Mouse (Mus musculus): ENCODE data around the gene Nelfb. TPM values are rescaled to one million over a fixed set of nuclear protein-coding genes. Genes with fewer than 3 reads are reported as not detected.

The Nelfb gene
- polyA plus RNA-seq, 1 experiment from 2014 or later: 124 TPM

- peak overlapping the region; percentile 95 for H3K4me2 ChIP-seq (replicated peaks)
- H3K36me3 ChIP-seq: peaks cover 8% of the 10 kb centered on the region
- H3K27ac ChIP-seq: peak overlapping the region; percentile 11; the same call in 1 of the 2 replicates
- no peaks in the 10 kb centered on the region for H3K9me3 ChIP-seq
- H3K9ac ChIP-seq: peak overlapping the region; percentile 58
- 2% methylated on average over 29 of the region's 29 CpGs for WGBS
- peaks cover 54% of the 10 kb centered on the region for H3K27me3 ChIP-seq
- peak overlapping the region; percentile 58 for H3K4me3 ChIP-seq
- H3K4me1 ChIP-seq: peaks cover 24% of the 10 kb centered on the region
- peak; percentile 80 for ATAC-seq (ENCODE audit: low FRiP score, low read depth)
Measured at GRCm38 (mm10) chr2:25240723-25241437, 29.6 kb upstream of the Nelfb start.

GRCm38 (mm10) chr2:25240310-25240709 lies 29.0 kb upstream of the Nelfb start:
- Histone ChIP-seq H3K36me3 (0 out of 2 replicates have a peak, but pooled peaks cover 2% of the 10 kb centered on the region), H3K4me2 (replicated peaks) (peak overlapping the region; percentile 95), H3K9ac (peak overlapping the region; percentile 58), H3K4me3 (peak overlapping the region; percentile 58), H3K4me1 (peaks cover 24% of the 10 kb centered on the region), H3K9me3 (no peaks in the 10 kb centered on the region), H3K27ac (peak overlapping the region; percentile 11; the same call in 1 of the 2 replicates), H3K27me3 (peaks cover 55% of the 10 kb centered on the region)
- 51% methylated on average over 8 of the region's 8 CpGs for WGBS
- peak; percentile 22 for ATAC-seq (ENCODE audit: low FRiP score, low read depth)

GRCm38 (mm10) chr2:25239766-25240165 lies 28.5 kb upstream of the Nelfb start:
- Histone ChIP-seq H3K4me3 (no peak overlapping the region), H3K9ac (no peak overlapping the region), H3K4me1 (peaks cover 24% of the 10 kb centered on the region), H3K36me3 (no peaks in the 10 kb centered on the region), H3K27me3 (peaks cover 55% of the 10 kb centered on the region), H3K27ac (no peak overlapping the region), H3K9me3 (no peaks in the 10 kb centered on the region), H3K4me2 (replicated peaks) (no peak overlapping the region)
- ATAC-seq (ENCODE audit: low FRiP score, low read depth): no peak
- WGBS: 86% methylated on average over 3 of the region's 3 CpGs

- Histone ChIP-seq H3K9ac (no peak overlapping the region), H3K4me1 (peaks cover 24% of the 10 kb centered on the region), H3K4me3 (no peak overlapping the region), H3K27me3 (peaks cover 51% of the 10 kb centered on the region), H3K36me3 (no peaks in the 10 kb centered on the region), H3K4me2 (replicated peaks) (no peak overlapping the region), H3K27ac (no peak overlapping the region), H3K9me3 (no peaks in the 10 kb centered on the region)
- no peak for ATAC-seq (ENCODE audit: low FRiP score, low read depth)
Measured at GRCm38 (mm10) chr2:25238106-25238505, 26.8 kb upstream of the Nelfb start.

DNA sequence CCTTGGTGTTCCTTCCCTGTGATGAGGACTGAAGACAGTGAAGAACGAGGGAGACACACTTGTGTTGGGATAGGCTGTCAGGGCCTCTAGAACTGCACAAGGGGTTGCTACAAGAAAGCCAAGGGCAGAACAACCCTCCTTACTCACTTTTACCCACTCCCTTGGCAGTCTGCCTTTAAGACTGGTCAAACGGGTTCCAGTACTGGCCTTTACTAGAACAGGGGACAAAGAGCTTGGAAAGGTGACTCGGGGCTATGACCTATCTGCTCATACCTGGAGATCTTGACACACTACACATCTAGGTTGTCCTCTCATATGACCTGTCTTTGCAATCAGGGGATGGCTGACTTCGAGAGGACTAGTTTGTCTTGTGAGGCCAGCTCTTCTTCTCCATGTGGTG lies 26.2 kb upstream of the Nelfb start:
- Histone ChIP-seq H3K4me3 (no peak overlapping the region), H3K27me3 (peaks cover 50% of the 10 kb centered on the region), H3K9ac (no peak overlapping the region), H3K27ac (no peak overlapping the region), H3K9me3 (no peaks in the 10 kb centered on the region), H3K4me1 (peaks cover 20% of the 10 kb centered on the region), H3K36me3 (no peaks in the 10 kb centered on the region), H3K4me2 (replicated peaks) (no peak overlapping the region)
- WGBS: 64% methylated on average over 4 of the region's 4 CpGs
- ATAC-seq (ENCODE audit: low FRiP score, low read depth): no peak

DNA sequence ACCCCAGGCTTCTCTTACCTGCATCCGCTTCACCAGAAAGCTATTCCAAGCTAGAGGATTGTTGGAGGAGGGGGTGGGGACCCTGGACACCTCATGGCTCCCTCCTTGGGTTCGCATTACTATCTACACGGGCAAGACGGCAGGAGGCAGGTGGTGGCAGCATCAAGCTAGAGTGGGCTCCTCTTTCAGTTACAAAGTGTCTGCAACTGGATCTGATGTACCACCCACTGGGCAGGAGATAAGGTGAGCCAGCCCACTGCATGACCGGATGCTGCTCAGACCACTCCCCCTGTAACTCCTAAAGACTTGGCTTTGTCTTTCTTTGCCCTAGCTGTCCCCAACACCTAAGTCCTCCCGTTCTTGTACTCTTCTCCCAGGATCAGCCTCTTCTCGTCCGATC lies 25.3 kb upstream of the Nelfb start, which contains the start of gene Rnf224:
Gene Rnf224, minus strand, starts transcription at position 174 of the 400 bp plus-strand sequence.
- Histone ChIP-seq H3K9me3 (no peaks in the 10 kb centered on the region), H3K4me2 (replicated peaks) (no peak within 1 kb of the TSS), H3K27me3 (peaks cover 49% of the 10 kb centered on the region), H3K9ac (no peak within 1 kb of the TSS), H3K4me3 (no peak within 1 kb of the TSS), H3K27ac (no peak within 1 kb of the TSS), H3K4me1 (peaks cover 12% of the 10 kb centered on the region), H3K36me3 (no peaks in the 10 kb centered on the region)
- 37% methylated on average over 8 of the region's 8 CpGs for WGBS
- no peak for ATAC-seq (ENCODE audit: low FRiP score, low read depth)

DNA sequence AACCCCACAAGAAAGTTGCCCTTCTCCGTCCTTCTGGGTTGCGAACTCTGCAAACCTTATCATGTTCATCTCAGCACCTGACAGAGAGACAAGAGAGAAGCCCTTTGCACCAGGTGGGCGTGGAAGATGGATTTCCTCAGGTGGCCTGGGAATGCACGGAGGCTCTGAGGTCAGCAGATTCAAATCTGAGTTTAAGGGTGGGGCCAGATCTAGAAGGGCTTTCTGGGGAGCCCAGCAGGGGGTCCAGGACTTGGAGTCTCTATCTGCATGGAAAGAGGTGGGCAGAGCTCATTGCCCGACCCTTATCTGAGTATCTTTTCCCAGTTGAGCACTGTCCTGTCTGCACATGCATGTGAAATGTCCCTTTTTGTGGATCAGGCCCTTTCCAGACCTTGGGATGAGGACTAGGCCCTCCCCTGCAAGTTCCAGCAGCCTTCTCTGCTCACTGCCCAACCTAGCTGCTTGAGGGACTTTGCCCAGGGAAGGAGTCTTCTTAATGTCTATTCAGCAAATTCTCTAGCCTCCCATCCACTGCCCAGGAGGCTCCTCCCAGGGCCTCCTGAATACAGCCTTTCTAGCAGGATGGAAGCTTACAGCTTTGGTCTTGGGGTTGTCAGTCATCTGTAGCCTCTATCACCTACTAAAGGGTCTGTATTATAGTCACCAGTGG lies 23.4 kb upstream of the Nelfb start:
- Histone ChIP-seq H3K9ac (no peak overlapping the region), H3K9me3 (no peaks in the 10 kb centered on the region), H3K36me3 (no peaks in the 10 kb centered on the region), H3K4me1 (no peaks in the 10 kb centered on the region), H3K4me3 (no peak overlapping the region), H3K27ac (no peak overlapping the region), H3K27me3 (peaks cover 51% of the 10 kb centered on the region), H3K4me2 (replicated peaks) (no peak overlapping the region)
- 70% methylated on average over 5 of the region's 5 CpGs for WGBS
- ATAC-seq (ENCODE audit: low FRiP score, low read depth): no peak

DNA sequence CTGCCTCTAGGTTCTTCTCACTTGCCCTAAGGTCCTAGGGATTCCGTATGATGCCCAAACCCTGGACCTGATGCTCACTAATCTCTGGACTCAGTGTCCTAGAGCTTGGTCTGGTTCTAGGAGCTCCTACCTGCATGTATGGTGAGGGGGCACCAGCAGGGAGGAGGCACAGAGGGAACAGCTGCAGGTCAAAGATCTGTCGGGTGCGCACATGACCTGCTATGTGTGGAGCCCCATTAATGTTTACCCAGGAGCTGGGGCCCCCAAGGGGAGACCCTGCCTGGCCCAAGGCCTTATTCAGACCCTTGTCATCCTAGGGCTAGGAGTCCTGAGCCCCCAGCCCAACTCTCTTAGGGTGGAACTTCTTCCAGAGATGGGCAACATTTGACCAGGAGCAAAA lies 22.8 kb upstream of the Nelfb start, which contains the start of gene Slc34a3:
Gene Slc34a3, minus strand, starts transcription at position 315 of the 400 bp plus-strand sequence.
- Histone ChIP-seq H3K4me1 (0 out of 2 replicates have a peak, but pooled peaks cover under 1% of the 10 kb centered on the region), H3K9me3 (no peaks in the 10 kb centered on the region), H3K4me3 (no peak within 1 kb of the TSS), H3K9ac (no peak within 1 kb of the TSS), H3K27me3 (peaks cover 47% of the 10 kb centered on the region), H3K36me3 (no peaks in the 10 kb centered on the region), H3K27ac (no peak within 1 kb of the TSS), H3K4me2 (replicated peaks) (no peak within 1 kb of the TSS)
- ATAC-seq (ENCODE audit: low FRiP score, low read depth): no peak
- WGBS: 84% methylated on average over 3 of the region's 3 CpGs

DNA sequence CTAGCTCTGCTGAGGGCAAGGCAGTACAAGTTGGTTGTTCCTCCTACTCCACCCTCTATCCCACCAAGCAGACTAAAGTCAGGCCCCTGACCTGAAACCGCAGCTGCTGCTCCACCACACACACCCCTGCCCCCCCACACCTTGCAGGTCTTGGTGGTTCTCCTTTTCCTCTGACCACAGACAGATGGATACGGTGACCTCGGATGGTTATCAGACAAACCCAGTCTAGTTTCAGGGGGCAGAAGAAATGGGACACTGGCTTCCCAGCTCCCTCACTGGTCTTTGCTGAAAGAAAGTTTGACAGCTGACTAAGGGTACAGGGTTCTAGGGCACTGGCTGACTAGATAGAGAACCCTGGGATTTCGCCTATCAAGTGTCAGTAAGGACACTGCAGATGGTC lies 22.1 kb upstream of the Nelfb start:
- Histone ChIP-seq H3K9me3 (no peaks in the 10 kb centered on the region), H3K9ac (no peak overlapping the region), H3K4me1 (peaks cover 4% of the 10 kb centered on the region; the same call in 1 of the 2 replicates), H3K27ac (no peak overlapping the region), H3K36me3 (no peaks in the 10 kb centered on the region), H3K4me2 (replicated peaks) (no peak overlapping the region), H3K27me3 (peaks cover 43% of the 10 kb centered on the region), H3K4me3 (no peak overlapping the region)
- ATAC-seq (ENCODE audit: low FRiP score, low read depth): no peak
- 75% methylated on average over 4 of the region's 4 CpGs for WGBS

GRCm38 (mm10) chr2:25231038-25231437 lies 19.7 kb upstream of the Nelfb start:
- H3K9me3 ChIP-seq: no peaks in the 10 kb centered on the region
- H3K4me1 ChIP-seq: peaks cover 4% of the 10 kb centered on the region; the same call in 1 of the 2 replicates
- ATAC-seq (ENCODE audit: low FRiP score, low read depth): no peak
- WGBS: 54% methylated on average over 12 of the region's 12 CpGs
- peak overlapping the region; percentile 25; the same call in 1 of the 2 replicates for H3K9ac ChIP-seq
- H3K4me3 ChIP-seq: no peak overlapping the region
- H3K4me2 ChIP-seq (replicated peaks): no peak overlapping the region
- peaks cover 35% of the 10 kb centered on the region for H3K27me3 ChIP-seq
- H3K27ac ChIP-seq: no peak overlapping the region
- H3K36me3 ChIP-seq: no peaks in the 10 kb centered on the region

- no peak overlapping the region for H3K4me2 ChIP-seq (replicated peaks)
- 86% methylated on average over 7 of the region's 7 CpGs for WGBS
- H3K9me3 ChIP-seq: no peaks in the 10 kb centered on the region
- H3K27me3 ChIP-seq: peaks cover 33% of the 10 kb centered on the region; the same call in 1 of the 2 replicates
- ATAC-seq (ENCODE audit: low FRiP score, low read depth): no peak
- no peak overlapping the region for H3K4me3 ChIP-seq
- H3K4me1 ChIP-seq: peaks cover 7% of the 10 kb centered on the region
- no peak overlapping the region for H3K27ac ChIP-seq
- no peak overlapping the region; the same call in 1 of the 2 replicates for H3K9ac ChIP-seq
- no peaks in the 10 kb centered on the region for H3K36me3 ChIP-seq
Measured at GRCm38 (mm10) chr2:25230581-25230980, 19.3 kb upstream of the Nelfb start.

- no peaks in the 10 kb centered on the region for H3K9me3 ChIP-seq
- H3K36me3 ChIP-seq: no peaks in the 10 kb centered on the region
- H3K27ac ChIP-seq: no peak overlapping the region
- no peak overlapping the region for H3K4me2 ChIP-seq (replicated peaks)
- H3K4me3 ChIP-seq: no peak overlapping the region
- ATAC-seq (ENCODE audit: low FRiP score, low read depth): no peak
- WGBS: 81% methylated on average over 5 of the region's 5 CpGs
- no peak overlapping the region for H3K9ac ChIP-seq
- H3K27me3 ChIP-seq: peaks cover 33% of the 10 kb centered on the region; the same call in 1 of the 2 replicates
- peaks cover 10% of the 10 kb centered on the region for H3K4me1 ChIP-seq
Measured at GRCm38 (mm10) chr2:25229582-25229981, 18.3 kb upstream of the Nelfb start.
